Mouse (Mus musculus) spleen, embryonic (tissue): Measurements from ENCODE around the gene Id3.

Source experiments
- CTCF ChIA-PET: fragments of 350-600 bp; sonication (Branson Sonifier 250); formaldehyde crosslinking; loops from one replicate; lab custom pipeline; 2022; lab: Charles Lee

Id3 gene

GRCm38 (mm10) chr4:136123111-136123791 lies 20.0 kb upstream of the Id3 start:
- CTCF ChIA-PET: interaction anchor here (0.7 to 1.1 kb wide), 2 partner anchors 52 to 1762 kb away, joined by 4 to 5 read pairs; no protein-coding TSS in a partner anchor

GRCm38 (mm10) chr4:136123792-136124161 lies 19.5 kb upstream of the Id3 start:
- CTCF ChIA-PET: interaction anchor here (0.7 to 1.1 kb wide), 2 partner anchors 52 to 1761 kb away, joined by 4 to 5 read pairs; no protein-coding TSS in a partner anchor

- CTCF ChIA-PET: no interaction called here
These were observed 18.7 kb upstream of the Id3 start for GRCm38 (mm10) chr4:136124581-136124980.

- CTCF ChIA-PET: no interaction called here
These were observed 17.8 kb upstream of the Id3 start for GRCm38 (mm10) chr4:136125458-136125857.

GRCm38 (mm10) chr4:136126019-136126418 lies 17.3 kb upstream of the Id3 start:
- CTCF ChIA-PET: interaction anchor here (0.6 kb wide), 1 partner anchor 100 kb away, joined by 3 read pairs; no protein-coding TSS in a partner anchor

- CTCF ChIA-PET: no interaction called here
These were observed 15.6 kb upstream of the Id3 start for GRCm38 (mm10) chr4:136127670-136128069.

- CTCF ChIA-PET: interaction anchor here (0.6 to 0.7 kb wide), 4 partner anchors 15 to 211 kb away, joined by 3 to 5 read pairs (median 3); no protein-coding TSS in a partner anchor
These were observed 13.5 kb upstream of the Id3 start for GRCm38 (mm10) chr4:136129842-136130241.

- CTCF ChIA-PET: no interaction called here
These were observed 9.5 kb upstream of the Id3 start for GRCm38 (mm10) chr4:136133801-136134200.

GRCm38 (mm10) chr4:136134418-136134977 lies 8.8 kb upstream of the Id3 start:
- CTCF ChIA-PET: no interaction called here

GRCm38 (mm10) chr4:136134978-136135873 lies 8.1 kb upstream of the Id3 start:
- CTCF ChIA-PET: interaction anchor here (0.6 kb wide), 1 partner anchor 67 kb away, joined by 3 read pairs; no protein-coding TSS in a partner anchor

GRCm38 (mm10) chr4:136135874-136136728 lies 7.2 kb upstream of the Id3 start:
- CTCF ChIA-PET: interaction anchor here (0.5 to 1.0 kb wide), 4 partner anchors 15 to 82 kb away, joined by 3 to 7 read pairs (median 4); no protein-coding TSS in a partner anchor

- CTCF ChIA-PET: interaction anchor here (0.5 kb wide), 1 partner anchor 269 kb away, joined by 4 read pairs; no protein-coding TSS in a partner anchor
These were observed 3.8 kb upstream of the Id3 start for GRCm38 (mm10) chr4:136139326-136140110.

GRCm38 (mm10) chr4:136140327-136141250 lies 2.7 kb upstream of the Id3 start:
- CTCF ChIA-PET: no interaction called here

- CTCF ChIA-PET: no interaction called here
These were observed 767 bp upstream of the Id3 start for GRCm38 (mm10) chr4:136142267-136143192.

GRCm38 (mm10) chr4:136144126-136144926 lies 1.0 kb downstream of the Id3 start:
- CTCF ChIA-PET: interaction anchor here (0.6 to 0.7 kb wide), 2 partner anchors 58 to 66 kb away, joined by 3 read pairs; no protein-coding TSS in a partner anchor

- CTCF ChIA-PET: interaction anchor here (0.6 to 0.7 kb wide), 4 partner anchors 15 to 67 kb away, joined by 3 to 5 read pairs (median 3); no protein-coding TSS in a partner anchor
These were observed 1.6 kb downstream of the Id3 start for GRCm38 (mm10) chr4:136144927-136145292.
